Mouse (Mus musculus) ES-E14 (cell line): Measurements from ENCODE around the gene Zfand2b. TPM values are rescaled to one million over a fixed set of nuclear protein-coding genes. Genes with fewer than 3 reads are reported as not detected.

Source experiments
- DNase-seq: peaks from one replicate; pipeline ENCODE4 v3.0.0-alpha.2; 2013; ENCODE audit warnings: low read depth, low spot score
- H3K27ac ChIP-seq: 2 replicates; pipeline ENCODE4 v1.5.1; 2012; ENCODE audit warnings: low read depth, mild to moderate bottlenecking, low read length, moderate library complexity, mixed read lengths; ENCODE audit not compliant: poor library complexity, insufficient read depth, severe bottlenecking
- H3K36me3 ChIP-seq: 2 replicates; pipeline ENCODE4 v1.6.1; 2012; ENCODE audit warnings: mild to moderate bottlenecking, low read length, moderate library complexity, mixed read lengths; ENCODE audit not compliant: control insufficient read depth, poor library complexity, insufficient read depth, severe bottlenecking
- H3K4me1 ChIP-seq, 2 experiments: fragments of 150-350 bp in 1 of 2; sonication (generic) in 1 of 2; 2 replicates each; pipeline ENCODE4 v1.6.1; 2012; ENCODE audit warnings: low read length in 2 of 2, mild to moderate bottlenecking in 1 of 2, mixed read lengths in 1 of 2; ENCODE audit not compliant: control insufficient read depth in 2 of 2, insufficient read depth in 2 of 2, poor library complexity in 1 of 2
- H3K4me3 ChIP-seq, 2 experiments: fragments of 150-350 bp in 1 of 2; sonication (generic) in 1 of 2; 2 replicates each; pipeline ENCODE4 v1.5.1; 2012; ENCODE audit warnings: low read length in 2 of 2, low read depth in 1 of 2, mild to moderate bottlenecking in 1 of 2, mixed read lengths in 1 of 2; ENCODE audit not compliant: insufficient read depth in 1 of 2, poor library complexity in 1 of 2, severe bottlenecking in 1 of 2
- H3K9ac ChIP-seq: 2 replicates; pipeline ENCODE4 v1.6.1; 2012; ENCODE audit warnings: low read depth, mild to moderate bottlenecking, low read length, mixed read lengths; ENCODE audit not compliant: poor library complexity, insufficient read depth, severe bottlenecking
- H3K9me3 ChIP-seq: fragments of 150-350 bp; sonication (generic); 2 replicates; pipeline ENCODE4 v1.6.1; 2012; ENCODE audit warnings: low read depth, mild to moderate bottlenecking, low read length; ENCODE audit not compliant: control insufficient read depth, insufficient read depth
- CHD2 ChIP-seq: IDR thresholded peaks from 2 replicates; pipeline ENCODE4 v1.6.1; 2014; ENCODE audit warnings: mild to moderate bottlenecking, low read depth, low read length, inconsistent platforms
- HCFC1 ChIP-seq: IDR thresholded peaks from 2 replicates; pipeline ENCODE4 v1.6.1; 2012; ENCODE audit warnings: low read length, inconsistent platforms, borderline replicate concordance; ENCODE audit not compliant: insufficient read depth
- MAFK ChIP-seq: IDR thresholded peaks from 2 replicates; pipeline ENCODE4 v1.6.1; 2014; ENCODE audit warnings: mild to moderate bottlenecking, low read depth, low read length, inconsistent platforms; ENCODE audit not compliant: insufficient read depth
- ZC3H11A ChIP-seq: IDR thresholded peaks from 2 replicates; pipeline ENCODE4 v1.6.1; 2012; ENCODE audit warnings: low read depth, mild to moderate bottlenecking, inconsistent platforms, low read length, borderline replicate concordance
- ZNF384 ChIP-seq: IDR thresholded peaks from 2 replicates; pipeline ENCODE4 v1.6.1; 2012; ENCODE audit warnings: low read depth, low read length, inconsistent platforms
- in situ Hi-C, 2 experiments: fragments of 600-800 bp; cut with MboI; formaldehyde crosslinking; loops; one replicate each; pipeline ENCODE4 v1.15.1; 2025; ENCODE audit warnings: low sequenced_read_pairs in 2 of 2, inconsistent platforms in 1 of 2; ENCODE audit not compliant: unreplicated experiment in 2 of 2
- total RNA-seq: library from RNA; depleted of rRNA; stranded (reverse); fragments of 300-350 nt; gene quantifications from 2 replicates; pipeline ENCODE4 v1.2.3, GENCODE M21; 2012

Zfand2b gene
- total RNA-seq, 1 experiment: 15.1 TPM

DNA sequence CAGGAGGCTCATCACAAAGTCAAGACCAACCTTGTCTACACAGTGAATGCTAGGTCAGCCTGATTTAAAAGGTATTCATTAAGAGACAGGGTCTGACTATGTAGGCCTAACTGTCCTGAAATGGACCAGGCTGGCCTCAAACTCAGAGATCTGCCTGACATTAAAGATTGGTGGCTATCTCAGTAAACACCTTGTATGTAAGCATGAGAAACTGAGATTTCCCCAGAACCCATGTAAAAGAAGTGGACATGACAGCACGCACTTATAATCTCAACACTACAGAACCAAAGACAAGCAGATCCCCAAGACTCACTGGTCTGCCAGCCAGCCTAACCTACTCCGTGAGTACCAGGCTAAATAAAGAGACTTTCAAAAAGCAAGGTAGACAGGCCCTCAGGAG is 30.0 kb upstream of the Zfand2b start:
- H3K4me3 ChIP-seq: no peak overlapping the region
- H3K9ac ChIP-seq: no peak overlapping the region
- DNase-seq: no peak
- no peak overlapping the region for H3K27ac ChIP-seq
- TF ChIP-seq MAFK (no peak), CHD2 (no peak), ZC3H11A (no peak)
- no peaks in the 10 kb centered on the region for H3K9me3 ChIP-seq
- peaks cover 9% of the 10 kb centered on the region; the same call in 1 of the 2 replicates for H3K36me3 ChIP-seq
- no peaks in the 10 kb centered on the region; a peak in 1 of 4 replicates for H3K4me1 ChIP-seq
- in situ Hi-C loops: no loop called here

GRCm38 (mm10) chr1:75140601-75141190 is 27.8 kb upstream of the Zfand2b start:
- Histone ChIP-seq H3K4me3 (peak overlapping the region in 1 of 2 experiments; percentile 52; a peak in 3 of 4 replicates), H3K4me1 (no peaks in the 10 kb centered on the region; a peak in 1 of 4 replicates), H3K27ac (no peak overlapping the region), H3K9me3 (no peaks in the 10 kb centered on the region), H3K36me3 (peaks cover 17% of the 10 kb centered on the region; the same call in 1 of the 2 replicates), H3K9ac (peak overlapping the region; percentile 82; the same call in 1 of the 2 replicates)
- in situ Hi-C loops: no loop called here
- TF ChIP-seq HCFC1 (no peak), ZC3H11A (no peak), MAFK (no peak), CHD2 (no peak), ZNF384 (no peak)
- no peak for DNase-seq

DNA sequence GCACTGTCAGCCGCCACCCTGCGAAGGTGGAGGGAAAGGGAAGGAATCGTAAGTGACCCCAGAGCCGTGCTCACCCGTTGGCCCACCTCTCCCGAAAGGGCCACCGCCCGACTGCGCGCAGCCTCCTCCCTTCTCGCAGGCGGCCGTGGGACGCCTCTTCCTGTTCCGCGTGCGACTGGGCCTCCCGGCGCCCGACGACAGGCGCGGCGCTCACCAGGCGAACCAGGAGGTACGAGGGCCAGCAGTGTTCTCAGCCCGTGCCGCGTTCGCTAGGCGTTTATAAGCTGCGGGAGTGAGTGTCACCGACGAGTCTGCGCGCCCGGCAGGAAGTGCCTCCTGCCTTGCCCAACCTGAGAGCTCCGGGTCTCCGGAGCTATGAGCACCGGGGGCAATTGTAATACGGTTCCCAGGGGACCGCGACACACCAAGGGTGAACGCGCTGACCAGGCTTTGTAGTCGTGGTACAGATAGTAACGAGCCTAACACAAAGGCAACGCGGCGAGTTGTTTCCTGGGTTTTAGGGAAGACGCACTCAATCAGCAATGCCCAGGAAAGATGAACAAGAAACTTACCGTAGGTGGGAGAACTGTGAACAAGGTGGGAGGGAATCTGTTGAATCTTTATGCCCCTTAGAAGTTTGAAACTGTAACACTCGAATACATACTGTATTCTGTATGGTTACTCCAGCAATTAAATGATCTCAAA is 26.8 kb upstream of the Zfand2b start:
- in situ Hi-C loops: no loop called here
- DNase-seq: no peak
- Histone ChIP-seq H3K36me3 (peaks cover 15% of the 10 kb centered on the region; the same call in 1 of the 2 replicates), H3K4me3 (peak overlapping the region; percentile 52 to 85), H3K27ac (no peak overlapping the region), H3K9me3 (no peaks in the 10 kb centered on the region), H3K4me1 (no peaks in the 10 kb centered on the region; a peak in 1 of 4 replicates), H3K9ac (peak overlapping the region; percentile 82)
- TF ChIP-seq MAFK (no peak), ZNF384 (no peak), CHD2 (no peak), HCFC1 (no peak), ZC3H11A (no peak)

DNA sequence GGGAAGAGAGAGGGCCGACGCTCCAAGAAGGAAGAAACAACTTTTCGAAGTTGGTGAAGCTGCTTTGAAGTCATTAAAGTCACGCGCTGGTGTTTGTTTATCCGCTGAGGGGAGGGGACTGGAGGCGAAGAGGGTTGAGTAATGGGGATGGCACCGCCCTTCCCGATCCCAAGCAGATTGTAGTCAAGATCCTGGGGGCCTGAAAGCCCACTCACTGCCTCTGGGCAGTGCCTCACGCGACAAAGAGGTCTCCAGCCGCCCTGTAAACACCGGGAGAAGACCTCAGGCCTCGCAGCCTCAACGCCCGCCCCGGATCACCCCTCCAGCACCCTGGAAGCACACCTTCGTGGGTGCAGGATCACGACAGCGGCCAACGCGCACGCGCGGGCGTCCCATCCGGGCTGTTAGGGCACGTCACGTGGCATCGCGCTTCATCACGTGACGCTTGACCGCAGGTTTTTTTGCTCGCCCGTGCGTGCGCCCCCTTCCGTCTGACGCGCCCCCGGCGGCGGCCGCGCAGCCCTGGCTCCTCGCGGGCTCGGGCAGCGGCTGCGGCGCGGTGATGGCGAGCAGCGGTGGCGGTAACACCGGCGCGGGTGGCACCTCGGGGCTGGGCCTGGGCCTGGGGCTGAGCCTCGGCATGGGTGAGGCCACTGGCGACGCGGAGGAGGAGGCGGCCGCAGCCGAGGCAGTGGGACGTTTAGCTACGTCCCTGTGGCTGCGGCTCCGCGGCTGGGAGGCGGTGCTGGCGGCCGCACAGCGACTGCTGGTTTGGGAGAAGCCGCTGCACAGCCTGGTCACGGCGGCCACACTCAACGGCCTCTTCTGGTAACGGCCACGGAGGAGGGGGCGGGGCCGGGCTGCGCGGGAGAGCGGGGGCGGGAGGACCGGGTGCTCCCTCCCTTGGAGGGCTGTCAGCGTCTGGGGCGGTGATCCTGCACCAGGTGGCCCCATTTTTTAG is 25.9 kb upstream of the Zfand2b start, which contains the start of the genes Cnppd1 and Retreg2:
Cnppd1 (minus strand) TSS at position 411 of the 961 bp plus-strand sequence.
Retreg2 (plus strand) TSS at position 478 of the 961 bp plus-strand sequence.
- peaks cover 20% of the 10 kb centered on the region; the same call in 1 of the 2 replicates for H3K36me3 ChIP-seq
- DNase-seq: peak; percentile 90
- H3K9me3 ChIP-seq: no peaks in the 10 kb centered on the region
- no peak for TF ChIP-seq CHD2
- peak; percentile 86 for TF ChIP-seq ZNF384
- TF ChIP-seq HCFC1: peak; percentile 62; the same call in 1 of the 2 replicates
- in situ Hi-C loops: no loop called here
- peak within 1 kb of the TSS; percentile 67 to 85 for H3K4me3 ChIP-seq
- peak within 1 kb of the TSS; percentile 50; the same call in 1 of the 2 replicates for H3K27ac ChIP-seq
- no peaks in the 10 kb centered on the region; a peak in 1 of 4 replicates for H3K4me1 ChIP-seq
- H3K9ac ChIP-seq: peak within 1 kb of the TSS; percentile 82
